Mouse (Mus musculus) kidney, adult 2 months (tissue): ENCODE data around the gene 4932438A13Rik. TPM values are rescaled to one million over a fixed set of nuclear protein-coding genes. Genes with fewer than 3 reads are reported as not detected.

ENCODE experiments used
- DNase-seq: peaks from one replicate; pipeline ENCODE4 v3.0.0; 2021
- H3K27ac ChIP-seq: fragments of 200-500 bp; 2 replicates; pipeline ENCODE4 v1.5.1; 2012; ENCODE audit warnings: low read depth, low read length, control low read depth, inconsistent platforms; ENCODE audit not compliant: insufficient read depth
- H3K27me3 ChIP-seq: fragments of 200-500 bp; replicated peaks from 2 replicates; pipeline ENCODE4 v1.6.1; 2012; ENCODE audit warnings: mild to moderate bottlenecking, moderate library complexity, low read length, inconsistent platforms; ENCODE audit not compliant: control insufficient read depth, insufficient read depth
- H3K36me3 ChIP-seq: fragments of 200-500 bp; 2 replicates; pipeline ENCODE4 v1.6.1; 2012; ENCODE audit warnings: mild to moderate bottlenecking, moderate library complexity, low read length, inconsistent platforms; ENCODE audit not compliant: control insufficient read depth, insufficient read depth
- H3K4me1 ChIP-seq: fragments of 200-500 bp; 2 replicates; pipeline ENCODE4 v1.6.1; 2011; ENCODE audit warnings: low read length; ENCODE audit not compliant: control insufficient read depth, insufficient read depth
- H3K4me3 ChIP-seq: fragments of 200-500 bp; 2 replicates; pipeline ENCODE4 v1.5.1; 2011; ENCODE audit warnings: mild to moderate bottlenecking, low read depth, low read length, control low read depth; ENCODE audit not compliant: insufficient read depth
- CTCF ChIP-seq: fragments of 200-500 bp; conservative IDR thresholded peaks from 2 replicates; pipeline ENCODE4 v1.5.1; 2011; ENCODE audit warnings: low read depth, mild to moderate bottlenecking, control low read depth, low read length, moderate library complexity, mixed read lengths; ENCODE audit not compliant: insufficient read depth, insufficient read length
- POLR2A ChIP-seq: fragments of 200-500 bp; IDR thresholded peaks from one replicate; pipeline ENCODE4 v1.6.1; 2011; ENCODE audit warnings: low read depth, low read length, control low read depth
- WGBS: fragments of 180-500 bp; shearing (Covaris S2); methylation state at CpG from one replicate; pipeline ENCODE4 v1.1.7; 2018; 5-methylcytosine and 5-hydroxymethylcytosine counted together
- polyA plus RNA-seq: library from polyadenylated mRNA; depleted of rRNA; stranded (reverse); fragments of >200 nt; gene quantifications from 2 replicates; pipeline ENCODE4 v1.2.3, GENCODE M21; 2012

4932438A13Rik gene
- polyA plus RNA-seq, 1 experiment: 11.4 TPM

DNA sequence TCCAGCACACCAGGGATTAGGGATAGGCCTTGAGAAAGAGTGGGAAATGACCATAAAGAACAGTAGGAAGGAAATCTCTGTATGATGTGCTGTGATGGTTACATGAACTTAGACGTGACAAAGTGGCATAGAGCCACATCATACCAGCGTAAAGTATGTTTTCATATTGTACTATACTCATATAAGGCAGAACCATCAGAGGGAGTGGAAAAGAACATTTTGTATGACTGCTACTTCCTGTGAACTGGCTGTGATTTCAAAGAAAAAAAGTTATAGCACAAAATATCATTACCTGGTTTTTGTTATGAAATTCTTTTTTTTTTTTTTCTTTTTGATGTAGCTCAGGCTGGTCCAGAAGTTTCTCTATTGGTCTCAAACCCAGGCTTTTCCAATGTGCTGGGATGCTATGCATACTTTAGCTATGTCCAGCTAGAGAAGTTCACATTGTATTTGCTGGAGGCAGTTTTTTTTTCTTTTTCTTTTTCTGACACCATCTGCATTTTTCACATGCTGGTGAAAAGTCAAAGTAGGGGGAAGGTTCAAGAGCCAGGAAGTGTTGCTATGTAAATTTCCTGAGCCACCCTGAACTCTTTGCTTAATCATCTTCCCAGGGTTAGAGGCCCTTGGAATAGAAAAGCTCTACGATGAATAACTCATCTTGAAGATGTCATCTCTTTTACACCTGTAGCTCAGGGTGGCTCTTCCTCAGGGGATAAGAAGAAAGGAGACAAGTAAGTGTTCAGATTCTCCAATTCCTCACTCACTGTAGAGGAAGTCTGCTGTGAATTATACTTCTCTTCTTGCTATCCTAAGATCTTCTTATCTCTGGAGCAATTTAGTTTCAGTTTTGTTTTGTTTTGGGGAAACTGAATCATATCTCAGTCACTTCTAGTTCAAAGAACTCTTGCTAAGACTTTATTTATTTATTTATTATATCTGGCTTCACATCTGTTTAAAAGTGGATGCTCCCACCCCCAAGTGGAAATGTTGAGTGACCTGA is 1.2 kb upstream of the 4932438A13Rik start:
- Histone ChIP-seq H3K27me3 (no peaks in the 10 kb centered on the region), H3K27ac (peak overlapping the region; percentile 9; the same call in 1 of the 2 replicates), H3K36me3 (peaks cover under 1% of the 10 kb centered on the region), H3K4me3 (no peak overlapping the region), H3K4me1 (peaks cover 8% of the 10 kb centered on the region; the same call in 1 of the 2 replicates)
- 72% methylated on average over 3 of the region's 3 CpGs for WGBS
- peak; percentile 9 for DNase-seq
- TF ChIP-seq POLR2A (no peak), CTCF (no peak)

DNA sequence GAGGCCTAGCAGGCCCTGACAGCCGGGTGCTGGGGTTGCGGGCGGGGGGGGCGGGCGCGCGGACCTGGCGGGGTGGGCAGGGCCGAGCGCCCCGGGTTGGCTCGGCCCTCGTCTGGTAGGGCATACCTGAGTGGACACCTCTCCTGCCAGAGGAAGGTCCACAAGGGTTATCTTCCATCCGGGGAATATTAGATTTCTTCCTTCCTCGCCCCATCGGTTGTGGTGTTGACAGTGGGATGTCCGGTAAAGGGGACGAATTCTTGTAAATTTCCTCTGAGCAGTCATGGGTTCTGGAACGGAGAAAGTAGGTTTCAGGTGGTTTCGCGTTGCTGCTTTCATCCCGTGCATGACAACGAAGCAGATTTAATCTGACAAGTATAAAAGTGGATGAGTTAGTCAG is 523 bp downstream of the 4932438A13Rik start:
- H3K27me3 ChIP-seq: no peaks in the 10 kb centered on the region
- H3K27ac ChIP-seq: peak overlapping the region; percentile 83
- under 1% methylated on average over 23 of the region's 23 CpGs for WGBS
- H3K4me1 ChIP-seq: peaks cover 8% of the 10 kb centered on the region; the same call in 1 of the 2 replicates
- H3K36me3 ChIP-seq: peaks cover 3% of the 10 kb centered on the region
- TF ChIP-seq CTCF: no peak
- TF ChIP-seq POLR2A: no peak
- DNase-seq: no peak
- H3K4me3 ChIP-seq: peak overlapping the region; percentile 97

DNA sequence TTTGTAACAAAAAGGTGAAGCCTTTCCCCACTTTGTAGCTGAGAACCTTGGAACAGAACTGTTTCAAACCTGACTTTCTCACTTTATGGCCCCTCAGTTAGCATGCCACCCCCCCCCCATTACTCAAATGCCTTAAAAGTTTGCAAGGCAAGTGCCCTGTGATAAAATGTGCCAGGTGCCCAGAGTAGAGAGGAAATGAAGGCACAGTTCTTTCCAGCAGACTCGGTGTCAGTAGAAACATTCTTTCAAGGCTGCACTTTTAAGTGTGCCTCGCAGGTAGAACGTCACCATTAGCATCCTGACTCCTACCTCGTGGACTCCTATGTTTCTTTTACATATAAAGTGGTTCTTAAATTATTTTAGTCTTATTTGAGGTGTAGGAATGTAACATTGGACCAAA is 977 bp downstream of the 4932438A13Rik start:
- Histone ChIP-seq H3K4me1 (peaks cover 8% of the 10 kb centered on the region; the same call in 1 of the 2 replicates), H3K27ac (0 out of 2 replicates have a peak overlapping the region, but pooled peaks have one; percentile 1), H3K4me3 (peak overlapping the region; percentile 39), H3K36me3 (peaks cover 3% of the 10 kb centered on the region), H3K27me3 (no peaks in the 10 kb centered on the region)
- DNase-seq: no peak
- 30% methylated on average over 4 of the region's 4 CpGs for WGBS
- TF ChIP-seq CTCF (no peak), POLR2A (no peak)

DNA sequence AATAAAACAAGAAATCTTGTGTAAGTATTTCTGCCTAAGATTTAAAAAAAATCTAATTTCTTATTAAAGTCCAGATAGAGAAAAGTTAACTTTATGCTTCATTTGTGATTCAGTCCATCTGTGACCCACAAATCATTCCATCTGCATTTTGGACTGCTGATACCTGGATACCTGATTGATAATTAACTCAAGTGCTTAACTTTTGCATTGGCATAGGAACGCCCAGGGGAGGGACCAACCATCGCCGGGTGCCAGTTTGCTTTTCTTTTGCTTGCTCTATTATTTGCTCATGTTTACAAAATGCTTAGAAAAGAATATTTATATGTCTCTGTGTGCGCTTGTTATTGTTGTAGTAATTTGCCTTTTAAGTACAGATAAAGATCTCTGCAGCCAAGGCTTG is 1.6 kb downstream of the 4932438A13Rik start:
- 51% methylated on average over 4 of the region's 4 CpGs for WGBS

DNA sequence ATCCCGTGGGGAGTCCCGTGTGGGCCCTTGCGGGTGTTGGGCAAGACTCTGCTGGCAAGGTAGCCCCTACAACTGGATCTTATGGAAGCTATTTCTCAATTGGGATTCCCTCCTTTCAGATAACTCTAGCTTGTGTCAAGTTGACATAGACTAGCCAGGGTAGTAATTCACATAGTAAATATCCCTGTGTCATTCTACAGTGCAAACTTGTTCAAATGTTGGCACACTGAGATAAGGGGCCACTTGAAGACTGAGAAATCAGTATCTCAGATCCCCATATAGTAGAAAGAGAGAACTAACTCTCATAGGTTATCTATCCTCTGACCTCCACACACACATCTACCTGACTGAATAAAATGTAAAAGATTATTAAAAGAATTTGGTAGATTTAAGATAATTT is 42.5 kb downstream of the 4932438A13Rik start:
- H3K4me1 ChIP-seq: no peaks in the 10 kb centered on the region
- WGBS: 100% methylated on average over 3 of the region's 3 CpGs
- H3K4me3 ChIP-seq: no peak overlapping the region
- peaks cover 5% of the 10 kb centered on the region for H3K36me3 ChIP-seq
- no peaks in the 10 kb centered on the region for H3K27me3 ChIP-seq
- no peak overlapping the region for H3K27ac ChIP-seq
- TF ChIP-seq POLR2A: no peak
- no peak for TF ChIP-seq CTCF
- DNase-seq: no peak

More for the DNA sequence above, 1.6 kb downstream of the 4932438A13Rik start:
- TF ChIP-seq POLR2A (no peak), CTCF (no peak)
- peak; percentile 65 for DNase-seq
- Histone ChIP-seq H3K4me1 (peaks cover 8% of the 10 kb centered on the region; the same call in 1 of the 2 replicates), H3K27me3 (no peaks in the 10 kb centered on the region), H3K36me3 (peaks cover 3% of the 10 kb centered on the region), H3K27ac (no peak overlapping the region), H3K4me3 (no peak overlapping the region)

DNA sequence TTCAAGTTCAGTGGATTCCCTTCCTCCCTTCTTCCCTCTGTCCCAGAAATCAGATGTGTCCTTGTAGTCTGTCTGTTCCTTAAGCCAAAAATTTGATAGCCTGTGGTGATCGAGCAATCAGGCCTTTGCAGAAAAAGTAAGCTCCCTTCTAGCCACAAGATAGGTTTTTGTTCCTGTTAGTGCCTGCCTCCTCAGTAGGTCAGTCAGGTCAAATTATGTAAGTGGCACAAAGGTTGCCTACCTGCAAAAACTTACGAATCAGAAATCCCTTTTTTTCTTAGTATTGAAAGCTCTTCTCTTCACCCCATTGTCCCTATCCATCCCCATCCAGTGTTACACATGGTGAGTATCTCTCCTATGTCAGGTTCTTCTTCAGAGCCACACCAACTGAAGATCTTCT is 54.9 kb downstream of the 4932438A13Rik start:
- Histone ChIP-seq H3K27ac (no peak overlapping the region), H3K4me3 (no peak overlapping the region), H3K36me3 (peaks cover 5% of the 10 kb centered on the region), H3K27me3 (no peaks in the 10 kb centered on the region), H3K4me1 (no peaks in the 10 kb centered on the region)
- TF ChIP-seq CTCF (no peak), POLR2A (no peak)
- DNase-seq: no peak
- whole genome bisulfite sequencing: 77% methylated on average over 2 of the region's 2 CpGs

DNA sequence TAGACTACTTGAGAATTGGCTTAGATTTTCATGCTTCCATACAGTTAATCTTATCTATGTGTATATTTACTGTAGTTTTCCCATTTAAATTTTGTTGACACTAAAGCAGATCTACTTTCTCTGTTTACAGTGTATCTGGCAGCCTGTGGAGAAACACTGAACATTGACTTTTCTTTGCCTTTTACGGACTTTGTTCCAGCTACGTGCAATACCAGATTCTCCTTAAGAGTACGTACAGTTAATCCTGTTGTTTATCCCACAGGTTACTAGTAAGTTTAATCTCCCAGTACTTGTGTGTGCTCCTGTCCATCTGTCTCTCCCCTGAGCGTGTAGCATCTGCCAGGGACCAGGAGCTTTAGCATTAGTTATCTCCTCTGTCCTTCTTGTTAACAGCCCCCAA is 55.4 kb downstream of the 4932438A13Rik start:
- no peak for TF ChIP-seq POLR2A
- no peak for TF ChIP-seq CTCF
- Histone ChIP-seq H3K36me3 (peaks cover 5% of the 10 kb centered on the region), H3K27me3 (no peaks in the 10 kb centered on the region), H3K27ac (no peak overlapping the region), H3K4me1 (no peaks in the 10 kb centered on the region), H3K4me3 (no peak overlapping the region)
- no peak for DNase-seq
- WGBS: 90% methylated on average over 4 of the region's 4 CpGs
